ENCODE assay signal across 8 mouse cellular contexts in the genomic region with DNA sequence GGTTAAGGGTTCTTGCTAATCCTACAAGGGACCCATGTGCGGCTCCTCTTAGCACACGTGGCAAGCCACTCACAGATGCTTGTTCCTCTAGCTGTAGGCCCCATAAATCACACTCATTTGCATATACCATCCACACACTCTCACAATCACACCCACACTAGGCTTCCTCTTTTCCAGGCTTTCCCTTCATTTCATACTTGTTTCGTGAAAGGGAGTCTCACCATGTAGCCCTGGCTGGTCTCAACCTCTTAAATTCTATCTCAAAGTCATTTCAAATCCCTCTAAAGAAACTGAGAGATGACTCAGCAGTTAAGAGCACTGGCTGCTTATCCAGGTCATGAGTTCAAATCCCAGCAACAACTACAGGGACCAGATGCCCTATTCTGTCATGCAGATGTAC. TPM values are rescaled to one million over a fixed set of nuclear protein-coding genes. Genes with fewer than 3 reads are reported as not detected.
A peak's percentile ranks its signal among the peaks of the same experiment; 100 is the strongest.
DNase-seq lines count a peak whose midpoint lies in the region; ATAC-seq and TF ChIP-seq lines count a peak whose summit lies in the region.

No protein-coding gene starts in this region.

- ATAC-seq in heart, embryonic 14.5 days (ENCODE audit: insufficient number of reproducible peaks, insufficient read depth, low FRiP score, low read depth), result no peak
- ATAC-seq in midbrain, embryonic 11.5 days (ENCODE audit: low FRiP score), result no peak

- H3K36me3 ChIP-seq in heart, embryonic 14.5 days (ENCODE audit: control insufficient read depth, insufficient read depth, low read length), result peaks cover 71% of the 10 kb centered on the region
- H3K36me3 ChIP-seq in ES-E14 (ENCODE audit: control insufficient read depth, insufficient read depth, low read length, poor library complexity, severe bottlenecking), result peaks cover 51% of the 10 kb centered on the region
- peaks cover 77% of the 10 kb centered on the region for H3K36me3 ChIP-seq in hindbrain, embryonic 10.5 days
- H3K36me3 ChIP-seq in midbrain, embryonic 11.5 days (ENCODE audit: control insufficient read depth, insufficient read depth, low read length), result peaks cover 33% of the 10 kb centered on the region

- H3K9ac ChIP-seq in heart, embryonic 14.5 days (ENCODE audit: low read length), result peak overlapping the region; percentile 98
- H3K9ac ChIP-seq in ES-E14 (ENCODE audit: insufficient read depth, low read depth, low read length, poor library complexity, severe bottlenecking), result peak overlapping the region; percentile 63; the same call in 1 of the 2 replicates
- peak overlapping the region; percentile 94 for H3K9ac ChIP-seq in midbrain, embryonic 11.5 days (ENCODE audit: low read length)

- no peaks in the 10 kb centered on the region for H3K27me3 ChIP-seq in heart, embryonic 14.5 days (ENCODE audit: control insufficient read depth, insufficient read depth, low read length)
- no peaks in the 10 kb centered on the region for H3K27me3 ChIP-seq in hindbrain, embryonic 10.5 days (ENCODE audit: insufficient read depth, poor library complexity, severe bottlenecking)
- H3K27me3 ChIP-seq in midbrain, embryonic 11.5 days (ENCODE audit: control insufficient read depth, insufficient read depth, low read length), result no peaks in the 10 kb centered on the region

- in situ Hi-C loops in ES-E14 (cut with MboI; ENCODE audit: low sequenced_read_pairs in 2 of 2, unreplicated experiment in 2 of 2), result no loop called here

- no peak overlapping the region for H3K27ac ChIP-seq in heart, embryonic 14.5 days (replicated peaks in 1 of 2; ENCODE audit: control insufficient read depth in 1 of 2, insufficient read depth in 1 of 2, low read depth in 2 of 2, low read length in 2 of 2)
- peak overlapping the region; percentile 63 for H3K27ac ChIP-seq in ES-E14 (ENCODE audit: insufficient read depth, low read depth, low read length, poor library complexity, severe bottlenecking)
- peak overlapping the region; percentile 98; the same call in 1 of the 2 replicates for H3K27ac ChIP-seq in hindbrain, embryonic 10.5 days
- H3K27ac ChIP-seq in midbrain, embryonic 11.5 days (ENCODE audit: low read depth, low read length), result no peak overlapping the region

- no peak for DNase-seq in heart, adult 18-20 months
- no peak for DNase-seq in ES-E14 (ENCODE audit: low read depth, low spot score)
- no peak for DNase-seq in hindbrain, embryonic 10.5 days (ENCODE audit: low spot score)
- DNase-seq in midbrain, embryonic 11.5 days (ENCODE audit: low spot score, missing footprints), result no peak
- no peak for DNase-seq in thymus, adult 18-20 months
- no peak for DNase-seq in urinary bladder, adult 2 months (ENCODE audit: low spot score)
- DNase-seq in adrenal gland, adult 2 months, result no peak

- H3K4me3 ChIP-seq in heart, embryonic 14.5 days (ENCODE audit: control insufficient read depth in 1 of 2, insufficient read depth in 1 of 2, low read depth in 1 of 2, low read length in 2 of 2), result peak overlapping the region in 1 of 2 experiments; percentile 91; a peak in 2 of 4 replicates
- peak overlapping the region; percentile 60 to 84 for H3K4me3 ChIP-seq in ES-E14 (ENCODE audit: insufficient read depth in 1 of 2, low read depth in 1 of 2, low read length in 2 of 2, poor library complexity in 1 of 2, severe bottlenecking in 1 of 2)
- H3K4me3 ChIP-seq in hindbrain, embryonic 10.5 days, result peak overlapping the region; percentile 92
- H3K4me3 ChIP-seq in midbrain, embryonic 11.5 days (ENCODE audit: low read depth, low read length), result peak overlapping the region; percentile 74

- H3K4me1 ChIP-seq in heart, embryonic 14.5 days (ENCODE audit: control insufficient read depth in 2 of 2, insufficient read depth in 2 of 2, low read length in 2 of 2), result peaks cover 4 to 43% of the 10 kb centered on the region in 2 experiments
- H3K4me1 ChIP-seq in ES-E14 (ENCODE audit: control insufficient read depth in 2 of 2, insufficient read depth in 2 of 2, low read length in 2 of 2, poor library complexity in 1 of 2), result peaks cover 6 to 13% of the 10 kb centered on the region in 2 experiments; a peak in 2 of 4 replicates
- peaks cover 32% of the 10 kb centered on the region for H3K4me1 ChIP-seq in hindbrain, embryonic 10.5 days (replicated peaks)
- H3K4me1 ChIP-seq in midbrain, embryonic 11.5 days (ENCODE audit: control insufficient read depth, insufficient read depth, low read length), result peaks cover 21% of the 10 kb centered on the region

- H3K4me2 ChIP-seq in heart, embryonic 14.5 days (ENCODE audit: low read length), result peak overlapping the region; percentile 77
- H3K4me2 ChIP-seq in midbrain, embryonic 11.5 days, result peak overlapping the region; percentile 75

- 68% methylated on average over 3 of the region's 3 CpGs for WGBS in heart, embryonic 14.5 days
- whole genome bisulfite sequencing in hindbrain, embryonic 10.5 days, result 77% methylated on average over 3 of the region's 3 CpGs
- 81% methylated on average over 3 of the region's 3 CpGs for whole genome bisulfite sequencing in midbrain, embryonic 11.5 days

- no peaks in the 10 kb centered on the region for H3K9me3 ChIP-seq in heart, embryonic 14.5 days (ENCODE audit: control insufficient read depth, low read length)
- H3K9me3 ChIP-seq in ES-E14 (ENCODE audit: control insufficient read depth, insufficient read depth, low read depth, low read length), result no peaks in the 10 kb centered on the region
- peaks cover 8% of the 10 kb centered on the region; the same call in 1 of the 2 replicates for H3K9me3 ChIP-seq in hindbrain, embryonic 10.5 days
- 0 out of 2 replicates have a peak, but pooled peaks cover 2% of the 10 kb centered on the region for H3K9me3 ChIP-seq in midbrain, embryonic 11.5 days (ENCODE audit: control insufficient read depth, low read length)

TF ChIP-seq in ES-E14, 5 proteins besides CTCF, POLR2A, EP300 and RAD21:
- TF ChIP-seq ZC3H11A (IDR thresholded peaks at IDR 0.05; ENCODE audit: borderline replicate concordance, low read depth, low read length) (no peak), ZNF384 (IDR thresholded peaks at IDR 0.05; ENCODE audit: low read depth, low read length) (no peak), MAFK (IDR thresholded peaks at IDR 0.05; ENCODE audit: insufficient read depth, low read depth, low read length) (peak; percentile 90), CHD2 (IDR thresholded peaks at IDR 0.05; ENCODE audit: low read depth, low read length) (no peak)

RNA-seq across cellular contexts. Expression of gene Srrt, which starts 1.7 kb away (rescaled TPM):
- polyA plus RNA-seq in heart, embryonic 14.5 days (2014; fragmentation: Nextera tagmentation; extraction: Ambion mirVana), result 58.6 and 69.9 TPM in 2 replicates
- total RNA-seq in heart, adult 18-20 months (2021), result 10 to 100 TPM; 44.4 to 55.6 TPM
- total RNA-seq in ES-E14 (2012; rRNA removed), result 350 and 528 TPM in 2 replicates
- polyA plus RNA-seq in hindbrain, embryonic 10.5 days (2016; fragmentation: Nextera tagmentation; extraction: Ambion mirVana), result 175 and 186 TPM in 2 replicates
- polyA plus RNA-seq in midbrain, embryonic 11.5 days (2014; fragmentation: Nextera tagmentation; extraction: Ambion mirVana), result 151 and 154 TPM in 2 replicates
- polyA plus RNA-seq in urinary bladder, adult 2 months (2012; rRNA removed), result 163 and 168 TPM in 2 replicates
- 100 to 1,000 TPM; 135 to 172 TPM for total RNA-seq in adrenal gland, adult 2 months (2021)
- 138 and 150 TPM in 2 replicates for polyA plus RNA-seq in adrenal gland, adult 2 months (2012; rRNA removed)

RNA-seq across cellular contexts. Expression of gene Trip6, which starts 8.4 kb away (rescaled TPM):
- 32.3 and 38.9 TPM in 2 replicates for polyA plus RNA-seq in heart, embryonic 14.5 days (2014; fragmentation: Nextera tagmentation; extraction: Ambion mirVana)
- total RNA-seq in heart, adult 18-20 months (2021), result 10 to 100 TPM; 12.0 to 13.3 TPM
- total RNA-seq in ES-E14 (2012; rRNA removed), result 22.7 and 24.2 TPM in 2 replicates
- polyA plus RNA-seq in hindbrain, embryonic 10.5 days (2016; fragmentation: Nextera tagmentation; extraction: Ambion mirVana), result 53.9 and 57.2 TPM in 2 replicates
- 28.0 and 34.1 TPM in 2 replicates for polyA plus RNA-seq in midbrain, embryonic 11.5 days (2014; fragmentation: Nextera tagmentation; extraction: Ambion mirVana)
- polyA plus RNA-seq in urinary bladder, adult 2 months (2012; rRNA removed), result 54.5 and 62.8 TPM in 2 replicates
- 10 to 100 TPM; 28.3 to 41.4 TPM for total RNA-seq in adrenal gland, adult 2 months (2021)
- 108 TPM in 2 replicates for polyA plus RNA-seq in adrenal gland, adult 2 months (2012; rRNA removed)

RNA-seq across cellular contexts. Expression of gene Ufsp1, which starts 11.4 kb away (rescaled TPM):
- 7.1 and 7.4 TPM in 2 replicates for polyA plus RNA-seq in heart, embryonic 14.5 days (2014; fragmentation: Nextera tagmentation; extraction: Ambion mirVana)
- total RNA-seq in heart, adult 18-20 months (2021), result 10 to 100 TPM in 1 of 2 experiments, 1 to 10 TPM in 1; 8.1 to 10.7 TPM
- 3.6 and 6.3 TPM in 2 replicates for total RNA-seq in ES-E14 (2012; rRNA removed)
- polyA plus RNA-seq in hindbrain, embryonic 10.5 days (2016; fragmentation: Nextera tagmentation; extraction: Ambion mirVana), result 10.6 and 12.2 TPM in 2 replicates
- polyA plus RNA-seq in midbrain, embryonic 11.5 days (2014; fragmentation: Nextera tagmentation; extraction: Ambion mirVana), result 7.5 and 7.9 TPM in 2 replicates
- polyA plus RNA-seq in urinary bladder, adult 2 months (2012; rRNA removed), result 8.2 and 9.0 TPM in 2 replicates
- 10 to 100 TPM in 1 of 2 experiments, 1 to 10 TPM in 1; 9.6 to 15.3 TPM for total RNA-seq in adrenal gland, adult 2 months (2021)
- polyA plus RNA-seq in adrenal gland, adult 2 months (2012; rRNA removed), result 29.8 and 37.9 TPM in 2 replicates

RNA-seq across cellular contexts. Expression of gene Ache, which starts 18.5 kb away (rescaled TPM):
- polyA plus RNA-seq in heart, embryonic 14.5 days (2014; fragmentation: Nextera tagmentation; extraction: Ambion mirVana), result 11.2 and 12.5 TPM in 2 replicates
- 1 to 10 TPM; 1.8 to 2.6 TPM for total RNA-seq in heart, adult 18-20 months (2021)
- total RNA-seq in ES-E14 (2012; rRNA removed), result 0.31 TPM in 1 of 2 replicates, not detected in the other
- polyA plus RNA-seq in hindbrain, embryonic 10.5 days (2016; fragmentation: Nextera tagmentation; extraction: Ambion mirVana), result 5.9 and 7.1 TPM in 2 replicates
- 3.6 and 4.0 TPM in 2 replicates for polyA plus RNA-seq in midbrain, embryonic 11.5 days (2014; fragmentation: Nextera tagmentation; extraction: Ambion mirVana)
- polyA plus RNA-seq in urinary bladder, adult 2 months (2012; rRNA removed), result 0.87 and 1.1 TPM in 2 replicates
- 10 to 100 TPM in 1 of 2 experiments, 1 to 10 TPM in 1; 5.8 to 12.0 TPM for total RNA-seq in adrenal gland, adult 2 months (2021)
- polyA plus RNA-seq in adrenal gland, adult 2 months (2012; rRNA removed), result 11.0 and 18.0 TPM in 2 replicates

RNA-seq across cellular contexts. Expression of gene Slc12a9, which starts 27.6 kb away (rescaled TPM):
- 5.3 and 5.7 TPM in 2 replicates for polyA plus RNA-seq in heart, embryonic 14.5 days (2014; fragmentation: Nextera tagmentation; extraction: Ambion mirVana)
- 1 to 10 TPM; 1.5 to 1.8 TPM for total RNA-seq in heart, adult 18-20 months (2021)
- 20.9 and 34.9 TPM in 2 replicates for total RNA-seq in ES-E14 (2012; rRNA removed)
- polyA plus RNA-seq in hindbrain, embryonic 10.5 days (2016; fragmentation: Nextera tagmentation; extraction: Ambion mirVana), result 14.2 and 17.2 TPM in 2 replicates
- 5.8 TPM in 2 replicates for polyA plus RNA-seq in midbrain, embryonic 11.5 days (2014; fragmentation: Nextera tagmentation; extraction: Ambion mirVana)
- polyA plus RNA-seq in urinary bladder, adult 2 months (2012; rRNA removed), result 16.6 and 17.1 TPM in 2 replicates
- 10 to 100 TPM in 1 of 2 experiments, 1 to 10 TPM in 1; 7.3 to 12.4 TPM for total RNA-seq in adrenal gland, adult 2 months (2021)
- 30.4 and 33.0 TPM in 2 replicates for polyA plus RNA-seq in adrenal gland, adult 2 months (2012; rRNA removed)

Comparison
In these comparisons a context has a peak if more than half of its experiments do, and no peak if none do; other contexts are left out.
1. H3K27ac ChIP-seq: peak in ES-E14 (single experiment) and hindbrain, embryonic 10.5 days (single experiment); none in heart, embryonic 14.5 days (0 of 2) and midbrain, embryonic 11.5 days (single experiment).
2. Peak in every context shown above with its lines, with median percentiles within 50 percentile points of each other: H3K9ac ChIP-seq.